Mouse (Mus musculus) testis, postnatal 14 days (tissue): ENCODE data around the gene Fgfr2.

Experiments
- DNase-seq: peaks from one replicate; pipeline ENCODE4 v3.0.0; 2021; ENCODE audit warnings: low spot score

The Fgfr2 gene

GRCm38 (mm10) chr7:131713076-131713475 lies 1410.1 kb downstream of the Fgfr2 start:
- no peak for DNase-seq

- DNase-seq: no peak
Measured at GRCm38 (mm10) chr7:131696889-131697288, 1426.3 kb downstream of the Fgfr2 start.

- no peak for DNase-seq
Measured at GRCm38 (mm10) chr7:131687324-131687723, 1435.8 kb downstream of the Fgfr2 start.

- no peak for DNase-seq
Measured at GRCm38 (mm10) chr7:131677126-131677525, 1446.0 kb downstream of the Fgfr2 start.

- DNase-seq: no peak
Measured at GRCm38 (mm10) chr7:131670586-131670985, 1452.6 kb downstream of the Fgfr2 start.

GRCm38 (mm10) chr7:131669326-131669725 lies 1453.8 kb downstream of the Fgfr2 start:
- DNase-seq: no peak

- no peak for DNase-seq
Measured at GRCm38 (mm10) chr7:131660726-131661125, 1462.4 kb downstream of the Fgfr2 start.

- DNase-seq: no peak
Measured at GRCm38 (mm10) chr7:131656017-131656416, 1467.1 kb downstream of the Fgfr2 start.

GRCm38 (mm10) chr7:131653416-131653815 lies 1469.7 kb downstream of the Fgfr2 start:
- DNase-seq: no peak

GRCm38 (mm10) chr7:131651921-131652694 lies 1471.0 kb downstream of the Fgfr2 start:
- DNase-seq: no peak

GRCm38 (mm10) chr7:131650277-131650676 lies 1472.9 kb downstream of the Fgfr2 start:
- DNase-seq: no peak

- DNase-seq: no peak
Measured at GRCm38 (mm10) chr7:131648276-131648675, 1474.9 kb downstream of the Fgfr2 start.

- no peak for DNase-seq
Measured at GRCm38 (mm10) chr7:131647583-131647982, 1475.6 kb downstream of the Fgfr2 start.

- DNase-seq: no peak
Measured at GRCm38 (mm10) chr7:131644586-131644985, 1478.6 kb downstream of the Fgfr2 start.

- no peak for DNase-seq
Measured at GRCm38 (mm10) chr7:131644051-131644450, 1479.1 kb downstream of the Fgfr2 start.

GRCm38 (mm10) chr7:131643341-131643840 lies 1479.8 kb downstream of the Fgfr2 start:
- no peak for DNase-seq

GRCm38 (mm10) chr7:131629562-131629961 lies 1493.6 kb downstream of the Fgfr2 start:
- no peak for DNase-seq

GRCm38 (mm10) chr7:131628846-131629391 lies 1494.2 kb downstream of the Fgfr2 start:
- DNase-seq: no peak

GRCm38 (mm10) chr7:131628356-131628755 lies 1494.8 kb downstream of the Fgfr2 start:
- no peak for DNase-seq

- no peak for DNase-seq
Measured at GRCm38 (mm10) chr7:131609677-131610076, 1513.5 kb downstream of the Fgfr2 start.

GRCm38 (mm10) chr7:131608049-131608448 lies 1515.1 kb downstream of the Fgfr2 start:
- no peak for DNase-seq

- no peak for DNase-seq
Measured at GRCm38 (mm10) chr7:131605481-131605880, 1517.7 kb downstream of the Fgfr2 start.

GRCm38 (mm10) chr7:131604946-131605345 lies 1518.2 kb downstream of the Fgfr2 start:
- DNase-seq: no peak

GRCm38 (mm10) chr7:131603186-131603585 lies 1520.0 kb downstream of the Fgfr2 start:
- DNase-seq: no peak
